Mouse (Mus musculus) spleen, adult 2 months (tissue): ENCODE measurements around the gene Itga9.

Experiments used
- CTCF ChIP-seq: fragments of 200-500 bp; IDR thresholded peaks from 2 replicates; pipeline ENCODE4 v1.5.1; 2011; ENCODE audit warnings: mild to moderate bottlenecking, inconsistent platforms; ENCODE audit not compliant: insufficient read depth, insufficient read length, insufficient replicate concordance; ENCODE audit errors: extremely low read depth
- POLR2A ChIP-seq: fragments of 200-500 bp; IDR thresholded peaks from 2 replicates; pipeline ENCODE4 v1.6.1; 2011; ENCODE audit warnings: low read depth, low read length, inconsistent platforms

GRCm38 (mm10) chr9:118645698-118646355 lies 39.3 kb downstream of the Itga9 start:
- no peak for TF ChIP-seq POLR2A
- no peak for TF ChIP-seq CTCF
